ENCODE assay signal across 21 mouse cellular contexts in genomic region chr11:4500261-4500660, GRCm38 (mm10). TPM values are rescaled to one million over a fixed set of nuclear protein-coding genes. Genes with fewer than 3 reads are reported as not detected.
A peak's percentile ranks its signal among the peaks of the same experiment; 100 is the strongest.
DNase-seq lines count a peak whose midpoint lies in the region; ATAC-seq and TF ChIP-seq lines count a peak whose summit lies in the region.
"Had no signal": no experiment of that assay in that cellular context is flagged by ENCODE, and none has a peak within 500 bp of the region (broad histone marks: within the 10 kb centered on the region; RNA-seq: fewer than 3 reads in every experiment).

No protein-coding gene starts in this region.

- H3K27me3 ChIP-seq in kidney, adult 2 months (replicated peaks; ENCODE audit: control insufficient read depth, insufficient read depth, low read length) = no peaks in the 10 kb centered on the region
- H3K27me3 ChIP-seq in kidney, embryonic 15.5 days = no peaks in the 10 kb centered on the region
- no peaks in the 10 kb centered on the region for H3K27me3 ChIP-seq in kidney, embryonic 16.5 days (ENCODE audit: insufficient read depth, low read length)
- no peaks in the 10 kb centered on the region for H3K27me3 ChIP-seq in CH12.LX (replicated peaks)
- H3K27me3 ChIP-seq: embryonic facial prominence, embryonic 12.5 days; forebrain, embryonic 13.5 days; forebrain, embryonic 15.5 days; Patski had no signal

- 57% methylated on average over 1 of the region's 1 CpGs for WGBS in kidney, adult 2 months
- WGBS in kidney, embryonic 15.5 days = 100% methylated on average over 1 of the region's 1 CpGs
- 100% methylated on average over 1 of the region's 1 CpGs for WGBS in kidney, embryonic 16.5 days

- no peak for ATAC-seq in kidney, embryonic 15.5 days (replicated peaks; ENCODE audit: low FRiP score)
- ATAC-seq in kidney, embryonic 16.5 days (ENCODE audit: low FRiP score, low TSS enrichment) = no peak
- ATAC-seq: activated CD4-positive, CD25-positive, alpha-beta regulatory T cell, adult 4 months; forebrain, embryonic 13.5 days; forebrain, embryonic 15.5 days; Patski had no signal

- H3K4me2 ChIP-seq in kidney, embryonic 15.5 days = no peak overlapping the region
- H3K4me2 ChIP-seq in kidney, embryonic 16.5 days (replicated peaks; ENCODE audit: low read depth, low read length) = no peak overlapping the region
- H3K4me2 ChIP-seq in CH12.LX (ENCODE audit: insufficient read depth, low read depth, poor library complexity, severe bottlenecking) = no peak overlapping the region
- H3K4me2 ChIP-seq: embryonic facial prominence, embryonic 12.5 days; forebrain, embryonic 13.5 days; forebrain, embryonic 15.5 days had no signal

- no peak overlapping the region for H3K27ac ChIP-seq in kidney, adult 2 months (ENCODE audit: insufficient read depth, low read depth, low read length)
- no peak overlapping the region for H3K27ac ChIP-seq in kidney, embryonic 15.5 days
- no peak overlapping the region for H3K27ac ChIP-seq in kidney, embryonic 16.5 days (ENCODE audit: low read length)
- H3K27ac ChIP-seq in CH12.LX (ENCODE audit: insufficient read depth, low read depth) = peak overlapping the region; percentile 46; the same call in 1 of the 2 replicates
- H3K27ac ChIP-seq: embryonic facial prominence, embryonic 10.5 days; embryonic facial prominence, embryonic 12.5 days; forebrain, embryonic 13.5 days; forebrain, embryonic 15.5 days had no signal

- no peaks in the 10 kb centered on the region for H3K9me3 ChIP-seq in kidney, embryonic 15.5 days (replicated peaks)
- H3K9me3 ChIP-seq in kidney, embryonic 16.5 days (ENCODE audit: low read length) = no peaks in the 10 kb centered on the region
- no peaks in the 10 kb centered on the region for H3K9me3 ChIP-seq in CH12.LX (replicated peaks; ENCODE audit: low read length)
- H3K9me3 ChIP-seq: embryonic facial prominence, embryonic 10.5 days; embryonic facial prominence, embryonic 12.5 days; forebrain, embryonic 13.5 days; forebrain, embryonic 15.5 days; G1E had no signal

- in situ Hi-C loops in CH12.LX (cut with MboI; ENCODE audit: low pct_ligation_motif_present, low pct_unique_long_range_greater_than_20kb, low sequenced_read_pairs) = loop anchor here (10.0 kb wide), 1 partner anchor 335 kb away; no protein-coding TSS in a partner anchor

- peak; percentile 44 for DNase-seq in kidney, adult 2 months
- DNase-seq in kidney, postnatal 14 days = peak; percentile 39
- peak; percentile 58 to 73 for DNase-seq in kidney, postnatal 36 days
- DNase-seq in kidney, adult 18-20 months = no peak
- no peak for DNase-seq in CH12.LX (ENCODE audit: extremely low read depth)
- no peak for DNase-seq in right cerebral cortex, postnatal 25 days
- DNase-seq: adrenal gland, adult 8-10 months; adrenal gland, postnatal 14 days; adrenal gland, postnatal 36 days; cerebellum, adult 11-12 months; cerebellum, adult 2 months had no signal

- TF ChIP-seq CTCF in kidney, adult 2 months (conservative IDR thresholded peaks at IDR 0.05; ENCODE audit: insufficient read depth, insufficient read length, low read depth, low read length) = no peak
- no peak for TF ChIP-seq CTCF in CH12.LX (conservative IDR thresholded peaks at IDR 0.05 in 1 of 2, IDR thresholded peaks at IDR 0.05 in 1 of 2; ENCODE audit: low read depth in 2 of 2, low read length in 2 of 2)

- H3K79me2 ChIP-seq in CH12.LX (replicated peaks; ENCODE audit: control insufficient read depth, extremely low read depth, insufficient read depth, poor library complexity, severe bottlenecking) = no peaks in the 10 kb centered on the region; the same call in 1 of the 2 replicates

- peaks cover 3% of the 10 kb centered on the region; the same call in 1 of the 2 replicates for H3K4me1 ChIP-seq in kidney, adult 2 months (ENCODE audit: control insufficient read depth, insufficient read depth, low read length)
- H3K4me1 ChIP-seq in kidney, embryonic 15.5 days = peaks cover 18% of the 10 kb centered on the region
- H3K4me1 ChIP-seq in kidney, embryonic 16.5 days (ENCODE audit: insufficient read depth, low read length) = peaks cover 4% of the 10 kb centered on the region; the same call in 1 of the 2 replicates
- peaks cover 17 to 56% of the 10 kb centered on the region in 2 experiments for H3K4me1 ChIP-seq in CH12.LX (ENCODE audit: control insufficient read depth in 1 of 2, insufficient read depth in 2 of 2)
- H3K4me1 ChIP-seq: embryonic facial prominence, embryonic 10.5 days; embryonic facial prominence, embryonic 12.5 days; forebrain, embryonic 15.5 days had no signal

- no peak for TF ChIP-seq EP300 in CH12.LX (IDR thresholded peaks at IDR 0.05; ENCODE audit: low read length)

- no peak overlapping the region for H3K4me3 ChIP-seq in kidney, adult 2 months (ENCODE audit: insufficient read depth, low read depth, low read length)
- H3K4me3 ChIP-seq in kidney, embryonic 15.5 days (replicated peaks) = no peak overlapping the region
- no peak overlapping the region for H3K4me3 ChIP-seq in kidney, embryonic 16.5 days (ENCODE audit: low read length)
- no peak overlapping the region for H3K4me3 ChIP-seq in CH12.LX (replicated peaks in 1 of 3; ENCODE audit: low read depth in 2 of 3, low read length in 2 of 3, poor library complexity in 1 of 3)
- H3K4me3 ChIP-seq: embryonic facial prominence, embryonic 10.5 days; embryonic facial prominence, embryonic 12.5 days; forebrain, embryonic 13.5 days; forebrain, embryonic 15.5 days had no signal

- H3K9ac ChIP-seq in kidney, embryonic 15.5 days = no peak overlapping the region
- no peak overlapping the region for H3K9ac ChIP-seq in kidney, embryonic 16.5 days (replicated peaks; ENCODE audit: low read length)
- H3K9ac ChIP-seq in CH12.LX (ENCODE audit: insufficient read depth, low read depth) = no peak overlapping the region
- H3K9ac ChIP-seq: embryonic facial prominence, embryonic 12.5 days; forebrain, embryonic 13.5 days; forebrain, embryonic 15.5 days had no signal

- peaks cover 4% of the 10 kb centered on the region for H3K36me3 ChIP-seq in kidney, adult 2 months (ENCODE audit: control insufficient read depth, insufficient read depth, low read length)
- peaks cover 71% of the 10 kb centered on the region for H3K36me3 ChIP-seq in kidney, embryonic 15.5 days
- H3K36me3 ChIP-seq in kidney, embryonic 16.5 days (ENCODE audit: insufficient read depth, low read length) = peaks cover 15% of the 10 kb centered on the region
- H3K36me3 ChIP-seq in CH12.LX (replicated peaks in 1 of 2; ENCODE audit: control insufficient read depth in 1 of 2, insufficient read depth in 1 of 2, low read length in 1 of 2) = peaks cover 10 to 72% of the 10 kb centered on the region in 2 experiments

- dilution Hi-C loops in CH12.LX (cut with MboI; ENCODE audit: extremely low pct_ligation_motif_present, extremely low pct_unique_long_range_greater_than_20kb, low sequenced_read_pairs) = no loop called here

- TF ChIP-seq RAD21 in CH12.LX (IDR thresholded peaks at IDR 0.05; ENCODE audit: low read depth, low read length) = no peak

- no peak for TF ChIP-seq POLR2A in kidney, adult 2 months (IDR thresholded peaks at IDR 0.05; ENCODE audit: low read depth, low read length)
- TF ChIP-seq POLR2A in CH12.LX (IDR thresholded peaks at IDR 0.05; ENCODE audit: low read depth, low read length) = no peak

TF ChIP-seq in CH12.LX, 34 proteins besides CTCF, POLR2A, EP300 and RAD21:
- no peak for TF ChIP-seq CHD1 (IDR thresholded peaks at IDR 0.05; ENCODE audit: low read depth, low read length)
- TF ChIP-seq CHD2 (IDR thresholded peaks at IDR 0.05; ENCODE audit: low read length) = peak; percentile 36; the same call in 1 of the 2 replicates
TF ChIP-seq in CH12.LX: peak in this region for 1.

RNA-seq across cellular contexts. Expression of gene Hormad2, which starts 59.4 kb away (rescaled TPM):
- polyA plus RNA-seq in kidney, adult 2 months (2012; rRNA removed) = not detected in 2 replicates
- polyA plus RNA-seq in kidney, embryonic 15.5 days (2015; fragmentation: Nextera tagmentation; extraction: Ambion mirVana) = 0.09 and 0.53 TPM in 2 replicates
- polyA plus RNA-seq in kidney, embryonic 16.5 days (2015; fragmentation: Nextera tagmentation; extraction: Ambion mirVana) = 0.51 and 0.66 TPM in 2 replicates
- total RNA-seq in CH12.LX (2012; rRNA removed) (not detected in 2 replicates), CH12.LX (2014; rRNA removed) (not detected in 2 replicates)
- polyA plus RNA-seq in CH12.LX (2012; ENCODE audit: insufficient read length, low read depth) = not detected in 2 replicates
- polyA plus RNA-seq: C2C12; forebrain, embryonic 15.5 days; Patski had no signal

Comparison
In these comparisons a context has a peak if more than half of its experiments do, and no peak if none do; other contexts are left out.
1. DNase-seq: peak in kidney, adult 2 months (single experiment), kidney, postnatal 14 days (single experiment) and kidney, postnatal 36 days (2 of 2); none in kidney, adult 18-20 months (single experiment), CH12.LX (single experiment) and right cerebral cortex, postnatal 25 days (single experiment).